In the genomic region with DNA sequence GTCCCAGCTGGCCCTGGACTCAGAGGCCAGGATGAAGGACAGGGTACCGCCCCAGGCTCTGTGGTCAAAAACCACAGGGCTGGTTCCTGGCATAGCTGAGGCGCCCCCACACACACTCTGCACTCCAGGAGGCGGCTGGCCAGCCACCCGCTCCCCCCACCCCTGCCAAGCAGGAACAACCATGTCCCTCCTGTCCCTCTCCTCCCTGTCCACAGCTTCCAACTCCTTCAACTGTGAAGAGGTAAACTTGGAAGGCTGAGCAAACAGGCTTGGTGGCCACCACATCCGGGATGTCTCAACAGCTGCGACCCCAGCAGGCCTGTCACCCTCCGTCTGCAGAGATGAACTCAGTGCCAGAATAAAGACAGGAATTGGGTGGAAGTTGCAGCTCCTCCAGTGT, we compare ENCODE assay signal across 18 mouse cellular contexts. TPM values are rescaled to one million over a fixed set of nuclear protein-coding genes. Genes with fewer than 3 reads are reported as not detected.
DNase-seq lines count a peak whose midpoint lies in the region; ATAC-seq and TF ChIP-seq lines count a peak whose summit lies in the region.
"Had no signal": no experiment of that assay in that cellular context is flagged by ENCODE, and none has a peak within 500 bp of the region (broad histone marks: within the 10 kb centered on the region; RNA-seq: fewer than 3 reads in every experiment).

No protein-coding gene starts in this region.

- no peak for DNase-seq in heart, adult 2 months
- no peak for DNase-seq in lung, postnatal 25 days (ENCODE audit: low spot score)
- DNase-seq in thymus, postnatal 4 days, result peak; percentile 42
- DNase-seq: gastrocnemius, postnatal 10 days; kidney, postnatal 10 days had no signal

- WGBS in heart, embryonic 16.5 days, result 59% methylated on average over 7 of the region's 7 CpGs
- 69% methylated on average over 7 of the region's 7 CpGs for WGBS in heart, adult 2 months
- WGBS in lung, embryonic 16.5 days, result 47% methylated on average over 7 of the region's 7 CpGs
- WGBS in midbrain, embryonic 15.5 days, result 81% methylated on average over 7 of the region's 7 CpGs

- no peaks in the 10 kb centered on the region for H3K36me3 ChIP-seq in heart, embryonic 16.5 days (ENCODE audit: control insufficient read depth, insufficient read depth)
- no peaks in the 10 kb centered on the region for H3K36me3 ChIP-seq in heart, adult 2 months (ENCODE audit: control insufficient read depth, insufficient read depth, low read length)
- no peaks in the 10 kb centered on the region for H3K36me3 ChIP-seq in lung, embryonic 16.5 days (ENCODE audit: control insufficient read depth, insufficient read depth, low read length)
- no peaks in the 10 kb centered on the region for H3K36me3 ChIP-seq in megakaryocyte, embryonic 14.5 days (replicated peaks; ENCODE audit: low read length)
- H3K36me3 ChIP-seq in midbrain, embryonic 15.5 days (replicated peaks), result no peaks in the 10 kb centered on the region
- H3K36me3 ChIP-seq: hindbrain, embryonic 15.5 days; limb, embryonic 10.5 days; midbrain, embryonic 10.5 days had no signal

- peak overlapping the region; percentile 55 for H3K27ac ChIP-seq in heart, embryonic 16.5 days (ENCODE audit: low read length)
- H3K27ac ChIP-seq in heart, adult 2 months, result no peak overlapping the region
- no peak overlapping the region for H3K27ac ChIP-seq in lung, embryonic 16.5 days (ENCODE audit: low read length)
- no peak overlapping the region for H3K27ac ChIP-seq in midbrain, embryonic 15.5 days
- H3K27ac ChIP-seq: hindbrain, embryonic 15.5 days; limb, embryonic 10.5 days; liver, embryonic 14.5 days; midbrain, embryonic 10.5 days had no signal

- H3K4me1 ChIP-seq in heart, embryonic 16.5 days (ENCODE audit: control insufficient read depth, insufficient read depth, low read length), result peaks cover 23% of the 10 kb centered on the region
- peaks cover 2% of the 10 kb centered on the region; the same call in 1 of the 2 replicates for H3K4me1 ChIP-seq in heart, adult 2 months (ENCODE audit: control insufficient read depth, insufficient read depth, low read length)
- H3K4me1 ChIP-seq in lung, embryonic 16.5 days (replicated peaks; ENCODE audit: control insufficient read depth, insufficient read depth, low read length), result peaks cover 7% of the 10 kb centered on the region; the same call in 1 of the 2 replicates
- H3K4me1 ChIP-seq in megakaryocyte, embryonic 14.5 days, result peaks cover 65% of the 10 kb centered on the region
- no peaks in the 10 kb centered on the region for H3K4me1 ChIP-seq in midbrain, embryonic 15.5 days
- H3K4me1 ChIP-seq: hindbrain, embryonic 15.5 days; limb, embryonic 10.5 days; midbrain, embryonic 10.5 days had no signal

- no peak overlapping the region for H3K4me2 ChIP-seq in heart, embryonic 16.5 days (ENCODE audit: low read depth, low read length)
- no peak overlapping the region for H3K4me2 ChIP-seq in lung, embryonic 16.5 days (ENCODE audit: low read depth, low read length)
- no peak overlapping the region for H3K4me2 ChIP-seq in midbrain, embryonic 15.5 days
- H3K4me2 ChIP-seq: hindbrain, embryonic 15.5 days had no signal

- no peak for TF ChIP-seq POLR2A in heart, adult 2 months (IDR thresholded peaks at IDR 0.05; ENCODE audit: insufficient read depth, low read depth, low read length)

- H3K27me3 ChIP-seq in heart, embryonic 16.5 days (ENCODE audit: control insufficient read depth, insufficient read depth, low read length), result no peaks in the 10 kb centered on the region; the same call in 1 of the 2 replicates
- no peaks in the 10 kb centered on the region for H3K27me3 ChIP-seq in heart, adult 2 months (ENCODE audit: control insufficient read depth, insufficient read depth, low read length)
- no peaks in the 10 kb centered on the region for H3K27me3 ChIP-seq in lung, embryonic 16.5 days (ENCODE audit: control insufficient read depth, insufficient read depth, low read depth, low read length)
- H3K27me3 ChIP-seq in megakaryocyte, embryonic 14.5 days (replicated peaks), result peaks cover 11% of the 10 kb centered on the region
- no peaks in the 10 kb centered on the region for H3K27me3 ChIP-seq in midbrain, embryonic 15.5 days (replicated peaks)
- H3K27me3 ChIP-seq: hindbrain, embryonic 15.5 days had no signal

- ATAC-seq in heart, embryonic 16.5 days (replicated peaks; ENCODE audit: extremely low read depth, insufficient read depth, low FRiP score), result no peak
- ATAC-seq in lung, embryonic 16.5 days (ENCODE audit: low read depth), result peak; percentile 6; the same call in 1 of the 2 replicates
- ATAC-seq in midbrain, embryonic 15.5 days (replicated peaks), result no peak
- ATAC-seq: activated CD4-positive, CD25-positive, alpha-beta regulatory T cell, adult 4 months; CD4-positive, CD25-positive, alpha-beta regulatory T cell, adult 4 months; forebrain, embryonic 14.5 days had no signal

- peak overlapping the region; percentile 4 for H3K9ac ChIP-seq in heart, embryonic 16.5 days (ENCODE audit: low read length)
- H3K9ac ChIP-seq in heart, adult 2 months (ENCODE audit: low read depth, low read length), result no peak overlapping the region
- no peak overlapping the region for H3K9ac ChIP-seq in lung, embryonic 16.5 days (ENCODE audit: low read length)
- H3K9ac ChIP-seq in midbrain, embryonic 15.5 days, result no peak overlapping the region
- H3K9ac ChIP-seq: hindbrain, embryonic 15.5 days; liver, embryonic 14.5 days had no signal

- no peak for TF ChIP-seq CTCF in heart, adult 2 months (IDR thresholded peaks at IDR 0.05)

- no peaks in the 10 kb centered on the region for H3K9me3 ChIP-seq in heart, embryonic 16.5 days (replicated peaks; ENCODE audit: control insufficient read depth, low read length)
- H3K9me3 ChIP-seq in lung, embryonic 16.5 days (ENCODE audit: control insufficient read depth, low read length), result no peaks in the 10 kb centered on the region
- peaks cover 4% of the 10 kb centered on the region; the same call in 1 of the 2 replicates for H3K9me3 ChIP-seq in megakaryocyte, embryonic 14.5 days
- H3K9me3 ChIP-seq in midbrain, embryonic 15.5 days, result no peaks in the 10 kb centered on the region
- H3K9me3 ChIP-seq: hindbrain, embryonic 15.5 days; limb, embryonic 10.5 days; midbrain, embryonic 10.5 days had no signal

- no peaks in the 10 kb centered on the region for H3K79me2 ChIP-seq in heart, adult 2 months (replicated peaks; ENCODE audit: control insufficient read depth, insufficient read depth, low read length)

- no peak for TF ChIP-seq EP300 in heart, adult 2 months (IDR thresholded peaks at IDR 0.05; ENCODE audit: insufficient read depth, low read depth, low read length)

- intact Hi-C loops in heart, adult 2 months (cut with DNase I), result no loop called here

- H3K4me3 ChIP-seq in heart, embryonic 16.5 days (ENCODE audit: low read length), result no peak overlapping the region
- H3K4me3 ChIP-seq in heart, adult 2 months, result no peak overlapping the region
- no peak overlapping the region for H3K4me3 ChIP-seq in lung, embryonic 16.5 days (ENCODE audit: low read length)
- peak overlapping the region; percentile 76 for H3K4me3 ChIP-seq in megakaryocyte, embryonic 14.5 days (replicated peaks)
- H3K4me3 ChIP-seq in midbrain, embryonic 15.5 days, result no peak overlapping the region
- H3K4me3 ChIP-seq: hindbrain, embryonic 15.5 days; limb, embryonic 10.5 days; midbrain, embryonic 10.5 days had no signal

RNA-seq across cellular contexts. Expression of gene Muc5b, which starts 2.9 kb away (rescaled TPM):
- 0.29 and 0.43 TPM in 2 replicates for polyA plus RNA-seq in heart, embryonic 16.5 days (2015; fragmentation: Nextera tagmentation; extraction: Ambion mirVana)
- not detected for total RNA-seq in heart, adult 2 months (2021)
- 4.9 TPM in 1 of 2 replicates, not detected in the other for polyA plus RNA-seq in heart, adult 2 months (2012; rRNA removed)
- polyA plus RNA-seq in lung, embryonic 16.5 days (2015; fragmentation: Nextera tagmentation; extraction: Ambion mirVana), result 0.54 and 1.2 TPM in 2 replicates
- 0.09 and 0.14 TPM in 2 replicates for polyA plus RNA-seq in megakaryocyte, embryonic 14.5 days (2012; ENCODE audit: insufficient read depth, low replicate concordance)
- polyA plus RNA-seq in midbrain, embryonic 15.5 days (2015; fragmentation: Nextera tagmentation; extraction: Ambion mirVana), result 0.03 and 0.04 TPM in 2 replicates
- total RNA-seq: layer of hippocampus, postnatal 14 days had no signal
- polyA plus RNA-seq: activated CD4-positive, CD25-positive, alpha-beta regulatory T cell, adult 4 months; CD4-positive, CD25-positive, alpha-beta regulatory T cell, adult 4 months; forebrain, embryonic 14.5 days; liver, embryonic 14.5 days; neural tube, embryonic 11.5 days had no signal

RNA-seq across cellular contexts. Expression of gene Muc5ac, which starts 47.2 kb away (rescaled TPM):
- 0.07 and 0.08 TPM in 2 replicates for polyA plus RNA-seq in heart, embryonic 16.5 days (2015; fragmentation: Nextera tagmentation; extraction: Ambion mirVana)
- not detected for total RNA-seq in heart, adult 2 months (2021)
- 0.04 TPM in 1 of 2 replicates, not detected in the other for polyA plus RNA-seq in heart, adult 2 months (2012; rRNA removed)
- polyA plus RNA-seq in lung, embryonic 16.5 days (2015; fragmentation: Nextera tagmentation; extraction: Ambion mirVana), result 0.35 and 0.40 TPM in 2 replicates
- polyA plus RNA-seq in megakaryocyte, embryonic 14.5 days (2012; ENCODE audit: insufficient read depth, low replicate concordance), result not detected in 2 replicates
- not detected in 2 replicates for polyA plus RNA-seq in midbrain, embryonic 15.5 days (2015; fragmentation: Nextera tagmentation; extraction: Ambion mirVana)
- total RNA-seq: gastrocnemius, postnatal 10 days; layer of hippocampus, postnatal 14 days had no signal
- polyA plus RNA-seq: activated CD4-positive, CD25-positive, alpha-beta regulatory T cell, adult 4 months; forebrain, embryonic 14.5 days; hindbrain, embryonic 15.5 days; limb, embryonic 10.5 days; liver, embryonic 14.5 days; midbrain, embryonic 10.5 days; neural tube, embryonic 11.5 days had no signal
